14 mouse cellular contexts compared by ENCODE assay signal in the genomic region with DNA sequence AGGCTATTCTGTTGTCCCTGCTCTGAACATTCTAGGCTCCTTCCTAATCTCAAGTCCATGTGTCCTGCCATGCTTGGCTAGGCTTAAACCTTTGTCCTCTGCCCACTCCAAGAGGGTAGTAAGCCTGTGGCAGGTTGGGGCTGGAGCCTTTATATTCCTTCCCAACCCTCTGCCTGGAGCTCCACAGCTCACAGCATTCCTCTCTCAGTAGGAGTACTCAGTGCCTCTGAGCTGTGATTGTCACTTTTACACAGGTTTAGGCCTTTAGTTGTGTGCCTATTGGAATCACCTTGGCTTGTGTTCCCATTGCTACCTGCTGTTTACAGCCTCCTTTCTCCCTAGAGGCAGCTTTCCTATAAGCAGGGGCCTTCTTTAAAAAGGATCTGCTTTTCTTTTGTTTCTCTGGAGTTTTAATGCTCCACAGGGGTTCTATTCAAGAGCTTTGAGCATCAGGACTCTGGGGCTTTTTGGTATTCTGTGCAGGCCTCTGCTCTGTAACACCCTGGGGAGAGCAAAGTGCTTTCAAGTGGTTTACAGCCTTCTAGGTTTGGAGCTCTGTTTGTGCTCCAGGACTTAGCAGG.
DNase-seq lines count a peak whose midpoint lies in the region; ATAC-seq and TF ChIP-seq lines count a peak whose summit lies in the region.
"Had no signal": no experiment of that assay in that cellular context is flagged by ENCODE, and none has a peak within 500 bp of the region (broad histone marks: within the 10 kb centered on the region; RNA-seq: fewer than 3 reads in every experiment).

No protein-coding gene starts in this region.

- no peak overlapping the region for H3K4me2 ChIP-seq in embryonic facial prominence, embryonic 14.5 days (ENCODE audit: low read depth, low read length)
- no peak overlapping the region for H3K4me2 ChIP-seq in hindbrain, embryonic 15.5 days
- no peak overlapping the region for H3K4me2 ChIP-seq in neural tube, embryonic 13.5 days
- H3K4me2 ChIP-seq: liver, embryonic 12.5 days had no signal

- H3K36me3 ChIP-seq in embryonic facial prominence, embryonic 14.5 days (ENCODE audit: control insufficient read depth, insufficient read depth, low read length), result no peaks in the 10 kb centered on the region
- no peaks in the 10 kb centered on the region for H3K36me3 ChIP-seq in hindbrain, embryonic 15.5 days
- no peaks in the 10 kb centered on the region for H3K36me3 ChIP-seq in neural tube, embryonic 13.5 days
- H3K36me3 ChIP-seq: G1E; liver, embryonic 12.5 days had no signal

- H3K27me3 ChIP-seq in embryonic facial prominence, embryonic 14.5 days (replicated peaks; ENCODE audit: control insufficient read depth, insufficient read depth, low read length), result no peaks in the 10 kb centered on the region
- H3K27me3 ChIP-seq in hindbrain, embryonic 15.5 days, result no peaks in the 10 kb centered on the region
- H3K27me3 ChIP-seq in neural tube, embryonic 13.5 days, result no peaks in the 10 kb centered on the region
- H3K27me3 ChIP-seq: liver, embryonic 12.5 days had no signal

- peak in 1 of 2 experiments; percentile 3 for DNase-seq in layer of hippocampus, adult 2 months (ENCODE audit: low spot score in 2 of 2)
- DNase-seq in layer of hippocampus, postnatal 36 days, result no peak
- DNase-seq in embryonic facial prominence, embryonic 14.5 days (ENCODE audit: low spot score), result peak; percentile 2
- DNase-seq in adrenal gland, adult 2 months, result no peak
- DNase-seq in gastrocnemius, adult 18-20 months (ENCODE audit: low spot score), result no peak
- DNase-seq: adrenal gland, postnatal 10 days; cerebellum, adult 9-11 months; heart, adult 11 months had no signal

- no peaks in the 10 kb centered on the region for H3K4me1 ChIP-seq in embryonic facial prominence, embryonic 14.5 days (ENCODE audit: control insufficient read depth, insufficient read depth, low read length)
- H3K4me1 ChIP-seq in hindbrain, embryonic 15.5 days (replicated peaks), result peaks cover 4% of the 10 kb centered on the region; the same call in 1 of the 2 replicates
- H3K4me1 ChIP-seq in neural tube, embryonic 13.5 days (replicated peaks), result no peaks in the 10 kb centered on the region
- H3K4me1 ChIP-seq: liver, embryonic 12.5 days had no signal

- TF ChIP-seq CTCF in layer of hippocampus, adult 2 months (conservative IDR thresholded peaks at IDR 0.05), result no peak

- H3K9ac ChIP-seq in embryonic facial prominence, embryonic 14.5 days (ENCODE audit: low read depth, low read length), result no peak overlapping the region
- H3K9ac ChIP-seq in hindbrain, embryonic 15.5 days, result no peak overlapping the region
- no peak overlapping the region for H3K9ac ChIP-seq in neural tube, embryonic 13.5 days
- H3K9ac ChIP-seq: liver, embryonic 12.5 days had no signal

- peak overlapping the region; percentile 43 for H3K27ac ChIP-seq in layer of hippocampus, adult 2 months
- no peak overlapping the region for H3K27ac ChIP-seq in embryonic facial prominence, embryonic 14.5 days (replicated peaks; ENCODE audit: low read depth, low read length)
- peak overlapping the region; percentile 25; the same call in 1 of the 2 replicates for H3K27ac ChIP-seq in hindbrain, embryonic 15.5 days (replicated peaks)
- H3K27ac ChIP-seq in neural tube, embryonic 13.5 days (replicated peaks), result peak overlapping the region; percentile 19
- H3K27ac ChIP-seq: left cerebral cortex, adult 2 months; liver, embryonic 12.5 days had no signal

- ATAC-seq in embryonic facial prominence, embryonic 14.5 days (ENCODE audit: low read depth), result no peak
- ATAC-seq in hindbrain, embryonic 15.5 days (ENCODE audit: low FRiP score, low read depth), result peak; percentile 76; the same call in 1 of the 2 replicates
- ATAC-seq in neural tube, embryonic 13.5 days (ENCODE audit: low read depth), result peak; percentile 82
- ATAC-seq: liver, embryonic 12.5 days had no signal

- H3K4me3 ChIP-seq in layer of hippocampus, adult 2 months, result no peak overlapping the region
- H3K4me3 ChIP-seq in embryonic facial prominence, embryonic 14.5 days (ENCODE audit: low read depth, low read length), result no peak overlapping the region
- H3K4me3 ChIP-seq in hindbrain, embryonic 15.5 days, result no peak overlapping the region
- no peak overlapping the region for H3K4me3 ChIP-seq in neural tube, embryonic 13.5 days
- H3K4me3 ChIP-seq: erythroblast, embryonic 14.5 days; left cerebral cortex, adult 2 months; liver, embryonic 12.5 days had no signal

- no peaks in the 10 kb centered on the region for H3K9me3 ChIP-seq in embryonic facial prominence, embryonic 14.5 days (ENCODE audit: control insufficient read depth, low read length)
- H3K9me3 ChIP-seq in hindbrain, embryonic 15.5 days, result no peaks in the 10 kb centered on the region
- H3K9me3 ChIP-seq in neural tube, embryonic 13.5 days, result no peaks in the 10 kb centered on the region
- H3K9me3 ChIP-seq: G1E; liver, embryonic 12.5 days had no signal
